Mouse (Mus musculus) neural tube, embryonic 11.5 days (tissue): ENCODE measurements around the gene Pkn3. TPM values are rescaled to one million over a fixed set of nuclear protein-coding genes. Genes with fewer than 3 reads are reported as not detected.
A peak's percentile ranks its signal among the peaks of the same experiment; 100 is the strongest.

Experiments used
- ATAC-seq: fragments of 200-750 bp; cut with Nextera tagmentation; 2 replicates; pipeline ENCODE4 v1.8.0; 2017; ENCODE audit warnings: moderate number of reproducible peaks, mild to moderate bottlenecking, moderate TSS enrichment, moderate library complexity; ENCODE audit not compliant: insufficient read depth, low FRiP score, low TSS enrichment
- DNase-seq: peaks from one replicate; pipeline ENCODE4 v3.0.0-alpha.2; 2015; ENCODE audit warnings: low spot score
- H3K27ac ChIP-seq: fragments of 300-500 bp; sonication (generic); 2 replicates; pipeline ENCODE4 v1.5.1; 2014; ENCODE audit warnings: low read depth, mild to moderate bottlenecking, low read length
- H3K27me3 ChIP-seq: fragments of 300-500 bp; sonication (generic); 2 replicates; pipeline ENCODE4 v1.6.1; 2014; ENCODE audit warnings: mild to moderate bottlenecking, low read length, mixed read lengths; ENCODE audit not compliant: control insufficient read depth, insufficient read depth
- H3K36me3 ChIP-seq: fragments of 300-500 bp; sonication (generic); 2 replicates; pipeline ENCODE4 v1.6.1; 2014; ENCODE audit warnings: mild to moderate bottlenecking, low read length, moderate library complexity, mixed read lengths; ENCODE audit not compliant: control insufficient read depth, insufficient read depth
- H3K4me1 ChIP-seq: fragments of 300-500 bp; sonication (generic); 2 replicates; pipeline ENCODE4 v1.6.1; 2014; ENCODE audit warnings: low read length, mixed read lengths; ENCODE audit not compliant: control insufficient read depth, insufficient read depth
- H3K4me2 ChIP-seq: fragments of 300-500 bp; sonication (generic); 2 replicates; pipeline ENCODE4 v1.6.1; 2014; ENCODE audit warnings: low read depth, mild to moderate bottlenecking, moderate library complexity
- H3K4me3 ChIP-seq: fragments of 300-500 bp; sonication (generic); 2 replicates; pipeline ENCODE4 v1.5.1; 2014; ENCODE audit warnings: low read depth, low read length
- H3K9ac ChIP-seq: fragments of 300-500 bp; sonication (generic); 2 replicates; pipeline ENCODE4 v1.6.1; 2014; ENCODE audit warnings: mild to moderate bottlenecking, low read length
- H3K9me3 ChIP-seq: fragments of 300-500 bp; sonication (generic); 2 replicates; pipeline ENCODE4 v1.6.1; 2016; ENCODE audit warnings: low read length; ENCODE audit not compliant: control insufficient read depth
- WGBS: fragments of 180-500 bp; shearing (Covaris S2); extraction: QIAGEN DNeasy Blood & Tissue Kit; methylation state at CpG from one replicate; pipeline ENCODE4 v1.1.7; 2014; 5-methylcytosine and 5-hydroxymethylcytosine counted together
- polyA plus RNA-seq: library from polyadenylated mRNA; unstranded; fragments of >200 nt; fragmentation: Nextera tagmentation; extraction: Ambion mirVana; gene quantifications from 2 replicates; pipeline ENCODE4 v1.2.1, GENCODE M21; 2014

Gene Pkn3
- polyA plus RNA-seq, 1 experiment from 2014 or later: 7.0 TPM

GRCm38 (mm10) chr2:30100214-30100613 is 22.7 kb downstream of the Pkn3 start:
- H3K4me1 ChIP-seq: no peaks in the 10 kb centered on the region
- WGBS: 72% methylated on average over 4 of the region's 4 CpGs
- H3K27me3 ChIP-seq: no peaks in the 10 kb centered on the region
- ATAC-seq: no peak
- H3K9me3 ChIP-seq: no peaks in the 10 kb centered on the region
- no peak for DNase-seq
- H3K36me3 ChIP-seq: peaks cover 6% of the 10 kb centered on the region
- no peak overlapping the region for H3K4me2 ChIP-seq
- no peak overlapping the region for H3K9ac ChIP-seq
- H3K27ac ChIP-seq: no peak overlapping the region
- H3K4me3 ChIP-seq: no peak overlapping the region

DNA sequence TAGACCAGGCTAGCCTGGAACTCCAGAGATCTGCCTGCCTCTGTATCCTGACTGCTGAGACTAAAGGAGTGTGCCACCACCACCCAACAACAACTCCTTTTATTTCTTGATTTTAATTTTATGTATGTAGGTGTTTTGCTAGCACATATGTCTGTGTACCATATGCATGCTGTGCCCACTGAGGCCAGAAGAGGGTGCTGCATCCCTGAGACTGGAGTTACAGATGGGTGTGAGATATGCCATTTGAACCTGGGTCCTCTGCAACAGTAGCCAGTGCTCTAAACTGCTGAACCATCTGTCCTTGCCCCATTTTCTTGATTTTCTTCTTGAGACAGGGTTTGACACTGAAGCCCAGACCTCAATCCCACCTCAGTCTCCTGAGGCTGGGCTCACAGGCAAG is 28.9 kb downstream of the Pkn3 start:
- Histone ChIP-seq H3K9me3 (no peaks in the 10 kb centered on the region), H3K27me3 (no peaks in the 10 kb centered on the region), H3K36me3 (peaks cover 14% of the 10 kb centered on the region), H3K9ac (no peak overlapping the region), H3K27ac (no peak overlapping the region), H3K4me1 (no peaks in the 10 kb centered on the region), H3K4me3 (no peak overlapping the region), H3K4me2 (no peak overlapping the region)
- DNase-seq: peak; percentile 57
- no peak for ATAC-seq

- ATAC-seq (no peak), DNase-seq (no peak)
- WGBS: 87% methylated on average over 5 of the region's 5 CpGs
- Histone ChIP-seq H3K4me3 (no peak overlapping the region), H3K9ac (no peak overlapping the region), H3K4me2 (no peak overlapping the region), H3K36me3 (peaks cover 19% of the 10 kb centered on the region), H3K4me1 (no peaks in the 10 kb centered on the region), H3K27me3 (no peaks in the 10 kb centered on the region), H3K9me3 (no peaks in the 10 kb centered on the region), H3K27ac (no peak overlapping the region)
These were observed 30.2 kb downstream of the Pkn3 start for GRCm38 (mm10) chr2:30107646-30108045.

GRCm38 (mm10) chr2:30108260-30108659 is 30.8 kb downstream of the Pkn3 start:
- no peak overlapping the region for H3K9ac ChIP-seq
- DNase-seq (no peak), ATAC-seq (no peak)
- no peak overlapping the region for H3K27ac ChIP-seq
- no peak overlapping the region for H3K4me3 ChIP-seq
- peaks cover 19% of the 10 kb centered on the region for H3K36me3 ChIP-seq
- H3K4me2 ChIP-seq: no peak overlapping the region
- WGBS: 92% methylated on average over 4 of the region's 4 CpGs
- H3K27me3 ChIP-seq: no peaks in the 10 kb centered on the region
- H3K4me1 ChIP-seq: no peaks in the 10 kb centered on the region
- H3K9me3 ChIP-seq: no peaks in the 10 kb centered on the region

DNA sequence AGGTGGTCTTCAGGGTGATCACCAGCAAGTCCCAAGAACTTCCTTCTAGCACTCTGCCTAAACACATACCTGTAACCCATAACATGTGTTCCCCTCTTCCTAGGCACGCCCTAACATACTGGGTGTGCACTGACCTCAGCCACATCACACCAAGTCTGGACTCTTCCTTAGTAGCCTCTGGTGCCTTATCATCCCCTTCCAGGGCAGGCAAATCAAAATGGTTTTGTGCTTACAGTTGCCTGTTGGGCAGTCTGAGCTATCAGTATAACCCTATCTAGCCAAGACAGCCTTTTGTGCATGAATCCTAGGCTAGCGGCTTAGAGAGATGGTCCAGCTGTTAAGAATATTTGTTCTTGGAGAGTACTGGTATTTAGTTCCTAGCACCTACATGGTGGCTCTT is 34.0 kb downstream of the Pkn3 start:
- WGBS: 94% methylated on average over 2 of the region's 2 CpGs
- H3K4me3 ChIP-seq: no peak overlapping the region
- no peak for DNase-seq
- ATAC-seq: no peak
- no peak overlapping the region for H3K4me2 ChIP-seq
- H3K36me3 ChIP-seq: peaks cover 15% of the 10 kb centered on the region
- H3K4me1 ChIP-seq: no peaks in the 10 kb centered on the region
- no peak overlapping the region for H3K27ac ChIP-seq
- no peaks in the 10 kb centered on the region for H3K27me3 ChIP-seq
- H3K9me3 ChIP-seq: no peaks in the 10 kb centered on the region
- no peak overlapping the region for H3K9ac ChIP-seq

- 93% methylated on average over 5 of the region's 5 CpGs for WGBS
- DNase-seq (no peak), ATAC-seq (no peak)
- no peaks in the 10 kb centered on the region for H3K9me3 ChIP-seq
- H3K4me2 ChIP-seq: no peak overlapping the region
- no peak overlapping the region for H3K4me3 ChIP-seq
- no peak overlapping the region for H3K27ac ChIP-seq
- no peaks in the 10 kb centered on the region for H3K4me1 ChIP-seq
- peaks cover 13% of the 10 kb centered on the region for H3K36me3 ChIP-seq
- H3K27me3 ChIP-seq: no peaks in the 10 kb centered on the region
- H3K9ac ChIP-seq: no peak overlapping the region
These were observed 35.1 kb downstream of the Pkn3 start for GRCm38 (mm10) chr2:30112564-30112963.

DNA sequence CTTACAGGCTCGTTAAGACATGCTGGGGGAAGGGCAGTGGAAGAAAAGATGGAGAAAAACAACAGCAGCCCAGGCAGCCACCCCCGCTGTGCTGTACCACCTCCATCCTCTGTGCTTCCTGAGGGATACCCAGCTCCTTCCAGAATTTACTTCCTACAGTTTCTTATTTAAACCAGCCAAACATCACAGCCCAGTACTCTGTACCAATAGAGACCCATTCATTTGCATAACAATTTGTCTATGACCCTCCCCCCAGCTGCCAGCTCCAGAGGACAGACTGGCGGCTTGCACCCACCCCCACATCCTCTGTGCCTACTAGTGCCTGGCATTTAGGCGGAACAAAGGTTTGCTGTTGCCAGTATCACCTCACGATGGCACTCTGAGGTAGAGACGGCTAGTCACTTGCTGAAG is 42.2 kb downstream of the Pkn3 start:
- H3K27ac ChIP-seq: no peak overlapping the region
- peaks cover 15% of the 10 kb centered on the region for H3K4me1 ChIP-seq
- H3K9me3 ChIP-seq: no peaks in the 10 kb centered on the region
- H3K4me2 ChIP-seq: no peak overlapping the region
- H3K36me3 ChIP-seq: no peaks in the 10 kb centered on the region
- H3K27me3 ChIP-seq: no peaks in the 10 kb centered on the region
- no peak for ATAC-seq
- 19% methylated on average over 6 of the region's 6 CpGs for WGBS
- DNase-seq: no peak
- no peak overlapping the region for H3K4me3 ChIP-seq
- peak overlapping the region; percentile 39; the same call in 1 of the 2 replicates for H3K9ac ChIP-seq

DNA sequence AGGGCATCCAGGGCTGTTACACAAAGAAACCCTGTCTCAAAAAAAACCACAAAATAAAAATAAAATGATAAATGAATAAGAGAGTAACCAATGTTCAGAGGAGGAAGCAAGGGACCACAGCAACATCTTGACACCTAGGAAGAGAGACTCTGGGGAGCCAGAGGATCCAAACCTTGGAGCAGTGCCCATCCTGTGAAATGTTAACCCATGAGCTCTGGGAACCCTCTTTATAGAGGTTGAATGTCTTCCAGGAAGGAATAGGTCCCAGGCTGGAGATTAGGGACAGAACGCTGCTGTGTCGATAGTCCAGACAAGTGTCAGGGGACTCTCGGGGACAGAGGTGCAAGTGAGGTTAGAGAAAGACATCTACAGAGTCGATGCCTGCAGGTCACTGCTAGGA is 42.8 kb downstream of the Pkn3 start:
- 87% methylated on average over 4 of the region's 4 CpGs for WGBS
- no peaks in the 10 kb centered on the region for H3K9me3 ChIP-seq
- no peak overlapping the region for H3K27ac ChIP-seq
- no peak for DNase-seq
- no peak overlapping the region for H3K4me2 ChIP-seq
- H3K27me3 ChIP-seq: no peaks in the 10 kb centered on the region
- H3K4me3 ChIP-seq: no peak overlapping the region
- H3K4me1 ChIP-seq: peaks cover 15% of the 10 kb centered on the region
- H3K36me3 ChIP-seq: no peaks in the 10 kb centered on the region
- no peak for ATAC-seq
- no peak overlapping the region for H3K9ac ChIP-seq

DNA sequence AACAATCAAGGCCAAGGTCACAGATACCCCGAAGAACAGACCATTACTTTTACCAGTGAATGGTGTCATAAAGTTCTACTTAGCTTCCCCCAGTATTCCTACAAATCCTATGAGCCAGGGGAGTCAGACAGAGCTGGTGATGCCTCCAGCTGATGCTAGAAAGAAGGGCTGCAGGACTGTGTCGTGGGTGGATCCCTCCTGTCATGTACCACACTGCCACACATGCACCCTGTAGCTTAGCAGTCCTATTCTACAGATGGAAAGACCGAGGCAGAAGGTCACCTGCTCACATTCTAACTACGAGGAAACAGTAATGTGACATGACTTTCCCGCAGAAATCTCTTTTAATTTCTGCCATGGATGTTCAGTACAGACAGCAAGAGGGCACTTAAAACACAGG is 45.3 kb downstream of the Pkn3 start:
- no peak for DNase-seq
- ATAC-seq: no peak
- no peaks in the 10 kb centered on the region for H3K36me3 ChIP-seq
- no peaks in the 10 kb centered on the region for H3K9me3 ChIP-seq
- peaks cover 15% of the 10 kb centered on the region for H3K4me1 ChIP-seq
- WGBS: 83% methylated on average over 5 of the region's 5 CpGs
- no peaks in the 10 kb centered on the region for H3K27me3 ChIP-seq
- no peak overlapping the region for H3K27ac ChIP-seq
- H3K4me2 ChIP-seq: no peak overlapping the region
- H3K4me3 ChIP-seq: no peak overlapping the region
- H3K9ac ChIP-seq: no peak overlapping the region
